Mouse (Mus musculus): ENCODE results near the gene Des.

The Des gene

DNA sequence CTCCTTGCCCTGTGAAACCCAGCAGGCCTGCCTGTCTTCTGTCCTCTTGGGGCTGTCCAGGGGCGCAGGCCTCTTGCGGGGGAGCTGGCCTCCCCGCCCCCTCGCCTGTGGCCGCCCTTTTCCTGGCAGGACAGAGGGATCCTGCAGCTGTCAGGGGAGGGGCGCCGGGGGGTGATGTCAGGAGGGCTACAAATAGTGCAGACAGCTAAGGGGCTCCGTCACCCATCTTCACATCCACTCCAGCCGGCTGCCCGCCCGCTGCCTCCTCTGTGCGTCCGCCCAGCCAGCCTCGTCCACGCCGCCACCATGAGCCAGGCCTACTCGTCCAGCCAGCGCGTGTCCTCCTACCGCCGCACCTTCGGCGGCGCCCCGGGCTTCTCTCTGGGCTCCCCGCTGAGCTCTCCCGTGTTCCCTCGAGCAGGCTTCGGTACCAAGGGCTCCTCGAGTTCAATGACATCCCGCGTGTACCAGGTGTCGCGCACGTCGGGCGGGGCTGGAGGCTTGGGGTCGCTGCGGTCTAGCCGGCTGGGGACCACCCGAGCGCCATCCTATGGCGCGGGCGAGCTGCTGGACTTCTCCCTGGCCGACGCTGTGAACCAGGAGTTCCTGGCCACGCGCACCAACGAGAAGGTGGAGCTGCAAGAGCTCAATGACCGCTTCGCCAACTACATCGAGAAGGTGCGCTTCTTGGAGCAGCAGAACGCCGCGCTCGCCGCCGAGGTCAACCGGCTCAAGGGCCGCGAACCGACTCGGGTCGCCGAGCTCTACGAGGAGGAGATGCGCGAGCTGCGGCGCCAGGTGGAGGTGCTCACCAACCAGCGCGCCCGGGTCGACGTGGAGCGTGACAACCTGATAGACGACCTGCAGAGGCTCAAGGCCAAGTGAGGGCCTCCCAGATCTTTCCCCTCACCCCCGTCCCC is at the start of gene Des:
Gene Des (plus strand): TSS at position 218 of the 920 bp plus-strand sequence.
- peak; percentile 40 for DNase-seq

GRCm38 (mm10) chr1:75311694-75312093 is 48.4 kb upstream of the Des start:
- DNase-seq: no peak

- no peak for DNase-seq
These were observed 45.1 kb upstream of the Des start for GRCm38 (mm10) chr1:75315011-75315410.

DNA sequence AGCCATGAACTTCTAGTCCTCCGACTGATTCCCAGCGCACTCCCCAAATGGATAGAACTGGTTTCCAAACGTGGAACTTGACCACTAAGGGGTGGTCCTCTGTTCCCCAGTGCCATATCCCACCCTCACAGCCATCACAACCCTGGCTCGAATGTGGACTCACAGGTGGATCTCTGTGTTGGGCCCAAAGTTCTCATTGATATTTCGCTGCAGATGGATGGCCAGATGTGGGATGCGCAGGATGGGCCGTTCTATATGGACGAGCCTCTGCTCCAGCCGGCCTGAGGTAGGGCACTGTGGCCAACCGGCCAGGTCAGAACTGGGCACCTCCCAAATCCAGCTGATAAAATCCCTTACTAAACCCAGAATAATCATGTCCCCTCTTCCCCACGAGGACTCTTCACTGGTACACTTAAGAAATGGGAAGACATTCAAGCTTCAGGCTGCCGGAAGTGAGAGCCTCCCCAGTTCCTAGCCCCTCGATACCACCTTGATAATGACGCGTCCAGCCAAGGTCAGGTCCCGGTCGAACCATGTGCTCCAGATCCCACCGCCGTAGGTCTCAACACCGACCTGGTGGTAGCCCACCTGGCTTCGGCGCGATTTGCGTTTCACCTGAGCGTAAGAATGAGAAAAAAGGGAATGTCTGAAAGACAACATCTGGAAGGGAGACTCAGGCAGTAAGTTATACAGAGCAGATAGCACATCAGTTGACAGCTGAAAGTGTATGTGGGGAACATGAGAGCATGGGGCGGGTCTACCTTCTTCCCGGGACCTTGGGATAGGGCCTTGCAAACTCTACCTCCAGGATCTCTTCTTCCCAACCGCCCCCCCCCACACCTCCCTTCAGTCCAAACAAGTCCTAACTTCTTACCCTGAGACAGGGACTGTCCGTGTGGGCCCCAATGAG is 44.4 kb upstream of the Des start:
- DNase-seq: no peak

DNA sequence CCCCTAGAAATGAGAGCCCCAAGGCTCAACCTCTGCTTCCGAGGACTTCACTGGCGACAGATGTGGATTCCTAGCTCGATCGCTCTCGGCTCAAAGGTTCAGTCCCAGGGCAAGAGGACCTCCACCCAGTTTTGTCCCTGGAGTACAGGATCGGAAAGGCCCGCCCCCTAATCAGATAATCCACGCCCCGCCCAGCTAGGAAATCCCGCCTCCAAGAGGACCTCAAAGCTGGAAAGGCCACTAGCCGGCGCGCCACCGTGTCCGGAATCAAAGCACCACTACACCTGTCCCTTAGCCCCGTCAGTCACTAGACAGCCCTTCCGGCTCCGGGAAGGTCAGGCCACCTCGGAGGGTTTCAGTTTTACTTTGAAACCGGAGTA is 43.3 kb upstream of the Des start:
- DNase-seq: peak; percentile 94

DNA sequence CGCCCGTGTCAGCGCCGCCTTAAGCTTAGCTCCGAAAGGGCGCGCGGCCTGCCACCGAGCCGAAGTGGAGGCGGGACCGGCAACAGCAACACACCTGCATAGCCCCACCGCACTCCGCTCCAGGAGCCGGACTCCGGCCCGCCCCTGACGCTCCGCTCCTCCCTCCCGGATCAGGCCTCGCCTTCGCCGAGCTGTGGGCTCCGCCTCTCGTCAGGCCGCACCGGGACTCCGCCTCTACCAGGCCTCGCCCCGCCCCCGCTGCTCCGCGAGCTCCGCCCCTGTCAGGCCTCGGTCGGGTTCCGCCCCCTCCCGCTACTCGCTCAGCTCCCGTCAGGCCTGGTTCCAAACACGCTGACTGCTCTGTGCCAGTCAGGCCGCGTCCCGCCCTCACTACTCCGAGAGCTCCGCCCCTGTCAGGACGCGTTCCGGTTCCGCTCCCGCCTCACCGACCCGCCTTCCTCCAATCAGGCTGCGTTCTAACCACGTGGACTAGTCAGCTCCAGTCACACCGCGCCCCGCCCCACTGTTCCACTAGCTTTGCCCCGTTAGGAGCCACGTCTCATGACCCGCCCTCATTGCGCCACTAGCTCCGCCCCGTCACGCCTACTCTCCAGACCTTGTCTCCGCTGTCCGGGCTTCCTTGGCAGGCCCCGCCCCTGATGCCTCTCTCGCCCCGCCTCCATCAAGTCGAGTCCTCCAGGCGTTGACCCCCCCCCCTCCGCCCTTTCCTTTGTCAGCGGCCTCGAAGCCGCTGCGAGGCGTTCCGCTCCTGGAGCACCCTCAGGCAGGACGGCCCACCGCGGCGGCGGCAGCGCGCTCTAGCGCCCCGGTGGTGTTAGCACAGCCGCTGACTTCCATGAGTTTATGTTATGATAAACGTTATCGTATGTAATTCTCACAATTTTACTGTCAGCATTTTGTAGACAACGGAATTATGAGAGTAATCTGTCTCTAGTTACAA is 42.6 kb upstream of the Des start, which contains the start of gene Dnpep:
Gene Dnpep (minus strand): TSS at position 750 of the 961 bp plus-strand sequence.
- peak; percentile 100 for DNase-seq

DNA sequence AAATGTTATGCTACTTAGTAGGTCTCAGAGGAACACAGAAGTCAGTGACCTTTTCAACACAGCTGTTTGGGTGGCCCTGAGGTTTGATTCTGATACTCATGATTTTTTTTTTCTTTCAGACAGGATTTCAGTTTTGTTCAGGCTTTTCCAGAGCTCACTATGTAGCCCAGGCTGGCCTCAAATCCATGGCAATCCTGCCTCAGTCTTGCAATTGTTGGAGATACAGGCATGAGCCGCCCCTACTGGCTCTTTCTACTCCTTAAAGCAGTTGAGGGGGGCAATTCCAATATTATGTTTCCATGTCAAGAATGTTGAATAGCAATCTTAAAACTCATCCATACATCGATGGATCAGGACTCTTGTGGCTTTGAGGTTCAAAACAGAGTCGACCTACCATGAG is 41.8 kb upstream of the Des start:
- no peak for DNase-seq

- DNase-seq: no peak
These were observed 41.4 kb upstream of the Des start for GRCm38 (mm10) chr1:75318736-75319135.

GRCm38 (mm10) chr1:75319166-75319565 is 41.0 kb upstream of the Des start:
- DNase-seq: no peak

- DNase-seq: no peak
These were observed 32.7 kb upstream of the Des start for GRCm38 (mm10) chr1:75327461-75327860.

GRCm38 (mm10) chr1:75331271-75331670 is 28.9 kb upstream of the Des start:
- DNase-seq: no peak

DNA sequence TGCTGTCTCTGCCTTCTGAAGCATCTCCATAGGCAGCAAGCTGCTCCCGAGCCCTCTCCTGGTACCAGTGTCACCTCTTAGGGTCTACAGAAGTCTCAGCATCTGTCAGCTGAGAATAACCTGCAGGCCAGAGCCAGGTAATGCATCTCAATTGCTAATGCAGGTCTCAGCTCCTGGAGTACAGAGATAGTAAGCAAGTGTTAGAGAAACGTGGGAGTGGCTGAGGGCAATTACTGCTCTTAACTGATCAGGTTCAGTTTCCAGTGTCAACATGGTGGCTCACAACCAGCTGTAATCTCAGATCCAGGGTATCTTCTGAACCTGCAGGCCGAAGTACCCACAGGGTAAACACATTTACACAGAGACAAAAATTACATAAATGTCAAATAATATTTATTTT is 23.7 kb upstream of the Des start:
- DNase-seq: no peak

DNA sequence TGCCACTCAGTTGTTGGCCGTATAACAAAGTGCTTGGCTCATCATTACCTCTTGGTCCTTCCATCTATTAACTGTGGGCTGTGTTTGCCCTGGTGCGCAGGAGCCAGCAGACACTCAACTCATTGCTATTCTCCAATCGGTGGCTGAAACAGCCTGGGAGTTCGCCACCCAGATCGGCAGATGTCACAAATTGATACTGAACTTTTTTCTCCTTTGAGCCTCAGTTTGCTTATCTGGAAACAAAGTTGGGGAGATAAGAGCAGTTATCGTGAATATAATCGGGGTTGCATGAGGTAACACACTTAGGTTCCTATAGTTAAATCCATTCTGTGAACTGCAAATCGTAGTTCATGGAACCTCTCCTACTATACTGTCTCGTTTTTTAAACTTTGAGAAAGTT is 23.0 kb upstream of the Des start:
- DNase-seq: no peak

- peak; percentile 29 for DNase-seq
These were observed 21.9 kb upstream of the Des start for GRCm38 (mm10) chr1:75338091-75338694.

- no peak for DNase-seq
These were observed 20.8 kb upstream of the Des start for GRCm38 (mm10) chr1:75339337-75339736.

GRCm38 (mm10) chr1:75340519-75340918 is 19.6 kb upstream of the Des start:
- DNase-seq: no peak

DNA sequence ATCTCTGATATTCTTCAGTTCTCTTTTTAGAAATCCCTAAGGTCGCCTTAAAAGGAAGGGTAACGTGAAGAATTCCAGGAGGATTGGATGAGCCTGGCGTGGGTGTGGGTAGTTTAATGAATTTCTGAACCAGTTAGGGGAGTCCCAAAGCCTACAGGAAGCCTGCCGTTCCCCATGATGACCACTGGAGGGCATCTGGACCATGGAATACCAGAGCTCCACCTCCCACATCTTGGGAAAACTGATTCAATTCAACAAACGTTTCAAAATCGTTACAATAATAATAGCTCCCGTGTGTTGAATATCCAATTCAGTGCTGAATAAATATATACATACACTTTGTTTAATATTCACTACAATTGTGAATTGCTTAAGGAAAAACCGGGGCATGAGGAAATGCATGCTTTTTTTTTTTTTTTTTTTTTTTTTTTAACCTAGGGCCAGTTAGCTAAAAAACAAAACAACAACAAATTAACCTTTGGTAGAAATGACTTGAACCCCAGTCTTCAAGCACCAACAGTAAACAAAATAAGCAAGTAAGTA is 17.2 kb upstream of the Des start:
- DNase-seq: peak; percentile 63

DNA sequence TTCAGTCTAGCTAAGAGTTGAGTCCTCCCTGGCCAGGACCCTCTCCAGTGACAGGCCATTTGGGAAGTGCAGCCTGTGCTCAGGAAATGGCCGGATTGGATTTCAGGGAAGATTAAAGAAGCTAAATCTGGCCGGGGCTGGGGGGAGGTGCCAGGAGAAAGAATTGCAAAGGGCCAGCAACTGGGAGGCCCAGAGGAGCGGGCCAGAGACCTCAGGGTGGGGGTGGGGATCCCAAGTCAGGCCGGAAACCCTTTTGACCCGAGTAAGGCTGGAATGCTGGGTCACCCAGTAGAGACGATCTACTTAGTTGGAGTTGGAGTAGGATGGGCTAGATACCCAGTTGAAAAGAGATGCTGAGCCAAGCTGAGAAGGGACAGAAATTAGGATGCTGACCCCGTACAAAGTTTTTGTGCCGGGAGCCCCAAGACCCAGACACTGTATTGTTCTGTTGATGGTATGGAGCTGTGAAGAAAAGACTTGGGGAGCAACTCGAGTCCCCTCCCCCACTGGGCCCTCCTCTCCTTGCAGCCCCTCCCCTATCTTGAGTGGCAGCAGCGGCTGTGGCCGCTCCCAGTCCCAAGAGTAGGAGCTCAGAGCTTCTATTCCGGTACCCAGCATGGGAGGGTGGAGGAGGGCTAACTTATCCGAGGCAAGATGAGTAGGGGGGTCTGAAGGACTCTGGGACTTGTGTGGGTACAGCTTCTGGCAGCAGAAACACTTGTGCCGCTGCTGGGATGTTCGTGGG is 15.7 kb upstream of the Des start:
- DNase-seq: peak; percentile 33

GRCm38 (mm10) chr1:75345036-75345935 is 14.8 kb upstream of the Des start:
- DNase-seq: peak; percentile 10

- DNase-seq: no peak
These were observed 12.8 kb upstream of the Des start for GRCm38 (mm10) chr1:75347279-75347678.

Measured in kidney, adult 18-20 months (tissue).